Mouse (Mus musculus): ENCODE measurements around the gene Btnl1.

DNA sequence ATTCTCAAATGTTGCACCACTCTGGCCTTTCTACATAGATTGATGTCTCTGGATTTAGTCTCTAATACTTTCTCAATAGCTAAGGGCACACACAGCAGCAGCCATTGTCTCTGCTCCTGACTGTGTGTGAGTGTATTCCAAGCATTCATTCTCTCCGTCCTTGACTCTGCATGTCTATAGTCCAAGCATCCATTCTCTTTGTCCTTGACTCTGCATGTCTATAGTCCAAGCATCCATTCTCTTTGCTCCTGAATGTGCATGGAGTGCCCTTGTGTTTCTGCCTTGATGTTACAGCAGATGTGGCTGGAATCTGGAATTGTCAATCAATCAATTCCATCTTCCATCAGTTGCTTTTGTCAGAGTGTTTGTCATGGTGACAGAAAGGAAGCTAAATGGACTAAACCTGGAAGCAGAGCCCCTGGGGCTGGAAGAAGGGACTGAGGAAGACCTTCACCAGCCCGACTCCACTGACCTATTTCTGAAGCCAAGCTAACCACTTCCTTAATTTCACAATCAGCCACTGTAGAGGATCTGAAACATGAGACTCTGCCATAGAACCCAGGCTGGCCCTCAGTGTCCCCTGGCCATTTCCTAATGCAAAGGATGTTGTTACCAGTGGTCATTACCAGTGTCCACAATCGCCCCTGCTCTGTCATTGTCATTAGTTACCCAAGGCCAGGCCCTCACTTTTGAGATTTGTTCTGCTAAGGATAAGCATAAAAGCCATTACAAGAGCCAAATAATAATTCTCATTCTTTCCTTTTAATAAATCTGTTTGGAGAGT is 36.1 kb upstream of the Btnl1 start:
- TF ChIP-seq CTCF (IDR thresholded peaks at IDR 0.05; ENCODE audit: low read depth) (no peak), EP300 (IDR thresholded peaks at IDR 0.05; ENCODE audit: low read depth) (no peak)
